Mouse (Mus musculus) CH12.LX (cell line): ENCODE data around the gene Zfr2. TPM values are rescaled to one million over a fixed set of nuclear protein-coding genes. Genes with fewer than 3 reads are reported as not detected.

Experiments used
- DNase-seq: peaks from one replicate; pipeline ENCODE4 v3.0.0-alpha.2; 2013; ENCODE audit errors: extremely low read depth
- H3K27ac ChIP-seq: 2 replicates; pipeline ENCODE4 v1.5.1; 2012; ENCODE audit warnings: low read depth, mild to moderate bottlenecking, control low read depth, moderate library complexity; ENCODE audit not compliant: insufficient read depth
- H3K27me3 ChIP-seq: replicated peaks from 2 replicates; pipeline ENCODE3; 2012; ENCODE audit warnings: inconsistent platforms
- H3K36me3 ChIP-seq, 2 experiments: replicated peaks in 1 of 2; 2 replicates each; pipeline versions ENCODE3 to v1.6.1; 2012; ENCODE audit warnings: inconsistent platforms in 1 of 2, low read length in 1 of 2, mild to moderate bottlenecking in 1 of 2, mixed read lengths in 1 of 2, moderate library complexity in 1 of 2; ENCODE audit not compliant: control insufficient read depth in 1 of 2, insufficient read depth in 1 of 2
- H3K4me1 ChIP-seq, 2 experiments: 2 replicates each; pipeline ENCODE4 v1.6.1; 2012; ENCODE audit warnings: inconsistent platforms in 1 of 2, moderate library complexity in 1 of 2; ENCODE audit not compliant: insufficient read depth in 2 of 2, control insufficient read depth in 1 of 2
- H3K4me2 ChIP-seq: 2 replicates; pipeline ENCODE4 v1.6.1; 2012; ENCODE audit warnings: low read depth, mild to moderate bottlenecking, control low read depth; ENCODE audit not compliant: poor library complexity, insufficient read depth, severe bottlenecking
- H3K4me3 ChIP-seq, 3 experiments: fragments of 150-350 bp in 1 of 3; sonication (generic) in 1 of 3; replicated peaks in 1 of 3; 2 replicates each; pipeline versions ENCODE3 to v1.5.1; 2011 to 2012; ENCODE audit warnings: low read depth in 2 of 3, low read length in 2 of 3, mild to moderate bottlenecking in 2 of 3, moderate library complexity in 2 of 3, control low read depth in 1 of 3, improper control_type of control experiment in 1 of 3, inconsistent platforms in 1 of 3, mixed read lengths in 1 of 3; ENCODE audit not compliant: poor library complexity in 1 of 3
- H3K79me2 ChIP-seq: replicated peaks from 2 replicates; pipeline ENCODE4 v1.6.1; 2012; ENCODE audit warnings: mild to moderate bottlenecking, moderate library complexity; ENCODE audit not compliant: control insufficient read depth, poor library complexity, insufficient read depth, severe bottlenecking; ENCODE audit errors: extremely low read depth
- H3K9ac ChIP-seq: 2 replicates; pipeline ENCODE4 v1.6.1; 2012; ENCODE audit warnings: low read depth, mild to moderate bottlenecking, control low read depth, moderate library complexity; ENCODE audit not compliant: insufficient read depth
- H3K9me3 ChIP-seq: replicated peaks from 2 replicates; pipeline ENCODE3; 2012; ENCODE audit warnings: low read length, inconsistent platforms, mixed read lengths
- BHLHE40 ChIP-seq: IDR thresholded peaks from 2 replicates; pipeline ENCODE4 v1.6.1; 2011; ENCODE audit warnings: mild to moderate bottlenecking, low read depth, low read length, improper control_type of control experiment
- CHD1 ChIP-seq: IDR thresholded peaks from 2 replicates; pipeline ENCODE4 v1.6.1; 2012; ENCODE audit warnings: low read depth, low read length, improper control_type of control experiment, inconsistent platforms
- CHD2 ChIP-seq: IDR thresholded peaks from 2 replicates; pipeline ENCODE4 v1.6.1; 2011; ENCODE audit warnings: low read length, improper control_type of control experiment
- CTCF ChIP-seq, 2 experiments: IDR thresholded peaks in 1 of 2; conservative IDR thresholded peaks in 1 of 2; 2 replicates each; pipeline ENCODE4 v1.5.1; 2011 to 2012; ENCODE audit warnings: low read depth in 2 of 2, low read length in 2 of 2, improper control_type of control experiment in 1 of 2, inconsistent platforms in 1 of 2, mild to moderate bottlenecking in 1 of 2, moderate library complexity in 1 of 2
- EP300 ChIP-seq: IDR thresholded peaks from 2 replicates; pipeline ENCODE4 v1.6.1; 2011; ENCODE audit warnings: low read length, improper control_type of control experiment
- GABPA ChIP-seq: IDR thresholded peaks from 2 replicates; pipeline ENCODE4 v1.6.1; 2012; ENCODE audit warnings: low read depth, low read length, improper control_type of control experiment, inconsistent platforms; ENCODE audit not compliant: insufficient replicate concordance
- HCFC1 ChIP-seq: IDR thresholded peaks from 2 replicates; pipeline ENCODE4 v1.6.1; 2012; ENCODE audit warnings: low read depth, mild to moderate bottlenecking, inconsistent platforms, low read length, improper control_type of control experiment
- IRF4 ChIP-seq: IDR thresholded peaks from 2 replicates; pipeline ENCODE4 v1.6.1; 2014; ENCODE audit warnings: low read depth, mild to moderate bottlenecking, inconsistent platforms, low read length, improper control_type of control experiment
- JUN ChIP-seq: IDR thresholded peaks from 2 replicates; pipeline ENCODE4 v1.6.1; 2011; ENCODE audit warnings: low read depth, mild to moderate bottlenecking, low read length, improper control_type of control experiment, moderate library complexity; ENCODE audit not compliant: insufficient read depth
- JUND ChIP-seq: conservative IDR thresholded peaks from 2 replicates; pipeline ENCODE4 v1.6.1; 2011; ENCODE audit warnings: low read depth, low read length, improper control_type of control experiment
- KAT2A ChIP-seq: IDR thresholded peaks from 2 replicates; pipeline ENCODE4 v1.6.1; 2012; ENCODE audit warnings: low read length, improper control_type of control experiment, inconsistent platforms; ENCODE audit not compliant: insufficient replicate concordance
- MAFK ChIP-seq: IDR thresholded peaks from 2 replicates; pipeline ENCODE4 v1.6.1; 2011; ENCODE audit warnings: low read length, improper control_type of control experiment; ENCODE audit not compliant: insufficient replicate concordance
- MAX ChIP-seq: IDR thresholded peaks from 2 replicates; pipeline ENCODE4 v1.6.1; 2011; ENCODE audit warnings: low read length, improper control_type of control experiment
- MAZ ChIP-seq: IDR thresholded peaks from 2 replicates; pipeline ENCODE4 v1.6.1; 2012; ENCODE audit warnings: low read depth, mild to moderate bottlenecking, inconsistent platforms, low read length, improper control_type of control experiment, moderate library complexity
- MXI1 ChIP-seq: IDR thresholded peaks from 2 replicates; pipeline ENCODE4 v1.6.1; 2011; ENCODE audit warnings: mild to moderate bottlenecking, low read depth, low read length, improper control_type of control experiment
- MYC ChIP-seq: IDR thresholded peaks from 2 replicates; pipeline ENCODE4 v1.6.1; 2011; ENCODE audit warnings: low read depth, mild to moderate bottlenecking, improper control_type of control experiment, low read length
- NELFE ChIP-seq: IDR thresholded peaks from 2 replicates; pipeline ENCODE4 v1.6.1; 2011; ENCODE audit warnings: low read depth, low read length, improper control_type of control experiment
- NRF1 ChIP-seq: IDR thresholded peaks from 2 replicates; pipeline ENCODE4 v1.6.1; 2014; ENCODE audit warnings: low read depth, mild to moderate bottlenecking, inconsistent platforms, low read length, improper control_type of control experiment, moderate library complexity
- PAX5 ChIP-seq: IDR thresholded peaks from 2 replicates; pipeline ENCODE4 v1.6.1; 2012; ENCODE audit warnings: low read length, inconsistent platforms, mixed read lengths
- POLR2A ChIP-seq: IDR thresholded peaks from 2 replicates; pipeline ENCODE4 v1.6.1; 2011; ENCODE audit warnings: low read depth, mild to moderate bottlenecking, improper control_type of control experiment, low read length
- POLR2AphosphoS2 ChIP-seq: IDR thresholded peaks from 2 replicates; pipeline ENCODE4 v1.6.1; 2011; ENCODE audit warnings: low read depth, low read length, improper control_type of control experiment
- RCOR1 ChIP-seq: conservative IDR thresholded peaks from 2 replicates; pipeline ENCODE4 v1.6.1; 2012; ENCODE audit warnings: low read depth, mild to moderate bottlenecking, inconsistent platforms, low read length, improper control_type of control experiment
- SIN3A ChIP-seq: IDR thresholded peaks from 2 replicates; pipeline ENCODE4 v1.6.1; 2012; ENCODE audit warnings: low read length, improper control_type of control experiment, inconsistent platforms
- TBP ChIP-seq: conservative IDR thresholded peaks from 2 replicates; pipeline ENCODE4 v1.6.1; 2011; ENCODE audit warnings: low read depth, low read length, improper control_type of control experiment
- TCF12 ChIP-seq: IDR thresholded peaks from 2 replicates; pipeline ENCODE4 v1.6.1; 2014; ENCODE audit warnings: low read depth, mild to moderate bottlenecking, inconsistent platforms, low read length, improper control_type of control experiment
- UBTF ChIP-seq: IDR thresholded peaks from 2 replicates; pipeline ENCODE4 v1.6.1; 2012; ENCODE audit warnings: low read depth, mild to moderate bottlenecking, inconsistent platforms, low read length, improper control_type of control experiment, moderate library complexity
- USF1 ChIP-seq: IDR thresholded peaks from 2 replicates; pipeline ENCODE4 v1.6.1; 2014; ENCODE audit warnings: low read depth, mild to moderate bottlenecking, inconsistent platforms, low read length, improper control_type of control experiment
- USF2 ChIP-seq: conservative IDR thresholded peaks from 2 replicates; pipeline ENCODE4 v1.6.1; 2011; ENCODE audit warnings: low read depth, low read length, improper control_type of control experiment
- ZMIZ1 ChIP-seq: IDR thresholded peaks from 2 replicates; pipeline ENCODE4 v1.6.1; 2012; ENCODE audit warnings: low read depth, mild to moderate bottlenecking, inconsistent platforms, low read length, improper control_type of control experiment
- ZNF384 ChIP-seq: IDR thresholded peaks from 2 replicates; pipeline ENCODE4 v1.6.1; 2012; ENCODE audit warnings: low read depth, low read length, improper control_type of control experiment, inconsistent platforms
- dilution Hi-C: fragments of 300-500 bp; cut with MboI; formaldehyde crosslinking; loops from 2 replicates; pipeline ENCODE4 v1.14.3; 2020; ENCODE audit warnings: low sequenced_read_pairs; ENCODE audit not compliant: extremely low pct_unique_long_range_greater_than_20kb, extremely low pct_ligation_motif_present
- in situ Hi-C: fragments of 300-500 bp; cut with MboI; formaldehyde crosslinking; loops from 3 replicates; pipeline ENCODE4 v1.14.3; 2019; ENCODE audit warnings: low sequenced_read_pairs, low pct_ligation_motif_present, low pct_unique_long_range_greater_than_20kb, mixed read lengths
- polyA plus RNA-seq: library from polyadenylated mRNA; unstranded; fragments of >175 nt; gene quantifications from 2 replicates; pipeline ENCODE4 v1.2.1, GENCODE M21; 2012; ENCODE audit warnings: low read depth; ENCODE audit not compliant: insufficient read length
- total RNA-seq, 2 experiments: library from RNA; depleted of rRNA; stranded (reverse); fragments of 300-350 nt in 1 of 2; fragments of >200 nt in 1 of 2; gene quantifications; 2 replicates each; pipeline ENCODE4 v1.2.3; 2012 to 2014

Gene Zfr2
- total and polyA plus RNA-seq, 3 experiments: 1.0 to 13.5 (median 2.4) TPM

GRCm38 (mm10) chr10:81291511-81292104, 58.7 kb downstream of the Zfr2 start, which contains the start of gene Tjp3:
Gene Tjp3, minus strand, starts transcription at chr10:81291581.
- Histone ChIP-seq H3K79me2 (peaks cover 33% of the 10 kb centered on the region), H3K27me3 (no peaks in the 10 kb centered on the region), H3K9ac (no peak within 1 kb of the TSS), H3K36me3 (peaks cover 0 to 21% of the 10 kb centered on the region in 2 experiments), H3K27ac (no peak within 1 kb of the TSS), H3K4me1 (peaks cover 18 to 63% of the 10 kb centered on the region in 2 experiments), H3K9me3 (no peaks in the 10 kb centered on the region), H3K4me2 (no peak within 1 kb of the TSS), H3K4me3 (no peak within 1 kb of the TSS)
- dilution Hi-C loops: no loop called here
- in situ Hi-C loops: loop anchor here (5.0 kb wide), 1 partner anchor 51 kb away; the partner anchor contains the start of gene Gipc3
- DNase-seq: no peak
- TF ChIP-seq SIN3A (no peak), EP300 (no peak), TBP (no peak), ZNF384 (0 out of 2 replicates have a peak, but pooled peaks have one; percentile 27), POLR2AphosphoS2 (no peak)

- no peaks in the 10 kb centered on the region for H3K27me3 ChIP-seq
- no peaks in the 10 kb centered on the region for H3K9me3 ChIP-seq
- H3K4me2 ChIP-seq: peak within 1 kb of the TSS; percentile 59
- peak within 1 kb of the TSS; percentile 55 for H3K27ac ChIP-seq
- H3K9ac ChIP-seq: peak within 1 kb of the TSS; percentile 62
- DNase-seq: peak; percentile 100
- peaks cover 43% of the 10 kb centered on the region for H3K79me2 ChIP-seq
- peaks cover 0 to 21% of the 10 kb centered on the region in 2 experiments for H3K36me3 ChIP-seq
- dilution Hi-C loops: no loop called here
- H3K4me3 ChIP-seq: peak within 1 kb of the TSS; percentile 82 to 89 (median 85)
- H3K4me1 ChIP-seq: peaks cover 25 to 73% of the 10 kb centered on the region in 2 experiments
- in situ Hi-C loops: loop anchor here (5.0 kb wide), 1 partner anchor 50 kb away; the partner anchor contains the start of gene Gipc3
- peak; percentile 64 for TF ChIP-seq USF1
- peak; percentile 75 for TF ChIP-seq MXI1
- peak; percentile 56 for TF ChIP-seq IRF4
- peak; percentile 66 for TF ChIP-seq RCOR1
- TF ChIP-seq MAFK: no peak
- TF ChIP-seq ZMIZ1: no peak
- TF ChIP-seq CHD2: peak; percentile 54; the same call in 1 of the 2 replicates
- TF ChIP-seq POLR2A: peak; percentile 77
- TF ChIP-seq MAX: peak; percentile 70
- TF ChIP-seq MYC: peak; percentile 90; the same call in 1 of the 2 replicates
- TF ChIP-seq KAT2A: 0 out of 2 replicates have a peak, but pooled peaks have one; percentile 33
- TF ChIP-seq USF2: peak; percentile 37; the same call in 1 of the 2 replicates
- TF ChIP-seq JUND: no peak
- 0 out of 2 replicates have a peak, but pooled peaks have one; percentile 73 for TF ChIP-seq UBTF
- peak; percentile 71 for TF ChIP-seq SIN3A
- TF ChIP-seq NRF1: no peak
- peak; percentile 99 for TF ChIP-seq CHD1
- no peak for TF ChIP-seq PAX5
- peak; percentile 65 to 97 for TF ChIP-seq CTCF (conservative IDR thresholded peaks at IDR 0.05 in 1 of 2, IDR thresholded peaks at IDR 0.05 in 1 of 2; ENCODE audit: low read depth in 2 of 2, low read length in 2 of 2)
- peak; percentile 90 for TF ChIP-seq MAZ
- TF ChIP-seq ZNF384: no peak
- peak; percentile 73 for TF ChIP-seq TCF12
- peak; percentile 100 for TF ChIP-seq BHLHE40
- TF ChIP-seq HCFC1: peak; percentile 58
- no peak for TF ChIP-seq JUN
- TF ChIP-seq NELFE: peak; percentile 56; the same call in 1 of the 2 replicates
- no peak for TF ChIP-seq EP300
- TF ChIP-seq GABPA: no peak
These were observed 59.8 kb downstream of the Zfr2 start, which contains the start of gene Pip5k1c for GRCm38 (mm10) chr10:81292554-81293333. Gene Pip5k1c, plus strand, starts transcription at chr10:81292963.
